Mouse (Mus musculus): ENCODE measurements around the gene Pi16.

- TF ChIP-seq POLR2A (IDR thresholded peaks at IDR 0.05; ENCODE audit: control insufficient read depth, extremely low read depth, insufficient read depth, low read length, poor library complexity) (no peak), CTCF (IDR thresholded peaks at IDR 0.05; ENCODE audit: borderline replicate concordance, control insufficient read depth, extremely low read depth, insufficient read depth, low read length, poor library complexity) (no peak)
Observed at GRCm38 (mm10) chr17:29330221-29330620, 12.7 kb downstream of the Pi16 start.
